Mouse (Mus musculus) MEL (cell line): ENCODE data around the gene Tmem205. TPM values are rescaled to one million over a fixed set of nuclear protein-coding genes. Genes with fewer than 3 reads are reported as not detected.
A peak's percentile ranks its signal among the peaks of the same experiment; 100 is the strongest.

ENCODE experiments used
- DNase-seq: peaks from one replicate; pipeline ENCODE4 v3.0.0; 2011; ENCODE audit warnings: low read depth, low spot score
- H3K27ac ChIP-seq: 2 replicates; pipeline ENCODE4 v1.5.1; 2012; ENCODE audit warnings: low read depth, mild to moderate bottlenecking, control low read depth, low read length, moderate library complexity; ENCODE audit not compliant: control insufficient read depth
- H3K27me3 ChIP-seq, 2 experiments: fragments of 150-350 bp in 1 of 2; sonication (generic) in 1 of 2; 2 replicates each; pipeline ENCODE4 v1.6.1; 2012; ENCODE audit warnings: low read length in 2 of 2, mild to moderate bottlenecking in 2 of 2, improper control_type of control experiment in 1 of 2, moderate library complexity in 1 of 2; ENCODE audit not compliant: insufficient read depth in 2 of 2, control insufficient read depth in 1 of 2
- H3K36me3 ChIP-seq, 2 experiments: 2 replicates each; pipeline ENCODE4 v1.6.1; 2012 to 2014; ENCODE audit warnings: low read length in 2 of 2, improper control_type of control experiment in 1 of 2, inconsistent platforms in 1 of 2, mild to moderate bottlenecking in 1 of 2; ENCODE audit not compliant: insufficient read depth in 2 of 2, control insufficient read depth in 1 of 2
- H3K4me1 ChIP-seq, 2 experiments: fragments of 150-350 bp in 1 of 2; sonication (generic) in 1 of 2; 2 replicates each; pipeline ENCODE4 v1.6.1; 2012; ENCODE audit warnings: low read length in 2 of 2, improper control_type of control experiment in 1 of 2, mild to moderate bottlenecking in 1 of 2; ENCODE audit not compliant: insufficient read depth in 2 of 2, control insufficient read depth in 1 of 2
- H3K4me3 ChIP-seq, 2 experiments: fragments of 150-350 bp in 1 of 2; sonication (generic) in 1 of 2; 2 replicates each; pipeline ENCODE4 v1.5.1; 2012; ENCODE audit warnings: low read depth in 2 of 2, low read length in 2 of 2, mild to moderate bottlenecking in 2 of 2, moderate library complexity in 2 of 2, control low read depth in 1 of 2, improper control_type of control experiment in 1 of 2; ENCODE audit not compliant: control insufficient read depth in 1 of 2, insufficient read depth in 1 of 2
- H3K79me2 ChIP-seq: 2 replicates; pipeline ENCODE4 v1.6.1; 2012; ENCODE audit warnings: mild to moderate bottlenecking, low read length, moderate library complexity; ENCODE audit not compliant: control insufficient read depth, poor library complexity, insufficient read depth
- H3K9ac ChIP-seq: 2 replicates; pipeline ENCODE4 v1.6.1; 2012; ENCODE audit warnings: low read depth, mild to moderate bottlenecking, control low read depth, low read length, moderate library complexity; ENCODE audit not compliant: control insufficient read depth, poor library complexity, severe bottlenecking
- H3K9me3 ChIP-seq: fragments of 150-350 bp; sonication (generic); replicated peaks from 2 replicates; pipeline ENCODE4 v1.6.1; 2012; ENCODE audit warnings: mild to moderate bottlenecking, low read length, improper control_type of control experiment, moderate library complexity; ENCODE audit not compliant: insufficient read depth
- CHD1 ChIP-seq: IDR thresholded peaks from 2 replicates; pipeline ENCODE4 v1.6.1; 2012; ENCODE audit warnings: low read depth, mild to moderate bottlenecking, inconsistent platforms, low read length, improper control_type of control experiment
- CTCF ChIP-seq, 3 experiments: IDR thresholded peaks in 2 of 3; conservative IDR thresholded peaks in 1 of 3; 2 replicates each; pipeline ENCODE4 v1.5.1; 2011 to 2012; ENCODE audit warnings: low read length in 3 of 3, low read depth in 2 of 3, mild to moderate bottlenecking in 2 of 3, improper control_type of control experiment in 1 of 3, inconsistent platforms in 1 of 3, mixed read lengths in 1 of 3, moderate library complexity in 1 of 3; ENCODE audit not compliant: control insufficient read depth in 1 of 3, insufficient read depth in 1 of 3, poor library complexity in 1 of 3, severe bottlenecking in 1 of 3
- GABPA ChIP-seq: IDR thresholded peaks from 2 replicates; pipeline ENCODE4 v1.6.1; 2012; ENCODE audit warnings: low read depth, mild to moderate bottlenecking, inconsistent platforms, low read length, improper control_type of control experiment, moderate library complexity
- HCFC1 ChIP-seq: IDR thresholded peaks from 2 replicates; pipeline ENCODE4 v1.6.1; 2012; ENCODE audit warnings: low read depth, mild to moderate bottlenecking, inconsistent platforms, low read length, improper control_type of control experiment, moderate library complexity
- MAFK ChIP-seq: IDR thresholded peaks from 2 replicates; pipeline ENCODE4 v1.6.1; 2011; ENCODE audit warnings: low read depth, mild to moderate bottlenecking, low read length, improper control_type of control experiment, borderline replicate concordance
- MXI1 ChIP-seq: IDR thresholded peaks from 2 replicates; pipeline ENCODE4 v1.6.1; 2011; ENCODE audit warnings: mild to moderate bottlenecking, low read depth, low read length, improper control_type of control experiment
- NELFE ChIP-seq: IDR thresholded peaks from 2 replicates; pipeline ENCODE4 v1.6.1; 2011; ENCODE audit warnings: low read depth, low read length, improper control_type of control experiment
- POLR2AphosphoS5 ChIP-seq: IDR thresholded peaks from 2 replicates; pipeline ENCODE4 v1.6.1; 2012; ENCODE audit warnings: low read depth, borderline replicate concordance, mild to moderate bottlenecking, inconsistent platforms, low read length, moderate library complexity, mixed read lengths
- RAD21 ChIP-seq: IDR thresholded peaks from 2 replicates; pipeline ENCODE4 v1.6.1; 2011; ENCODE audit warnings: mild to moderate bottlenecking, low read depth, low read length, improper control_type of control experiment
- SIN3A ChIP-seq: IDR thresholded peaks from 2 replicates; pipeline ENCODE4 v1.6.1; 2012; ENCODE audit warnings: low read length, improper control_type of control experiment, inconsistent platforms
- SMC3 ChIP-seq: IDR thresholded peaks from 2 replicates; pipeline ENCODE4 v1.6.1; 2011; ENCODE audit warnings: low read depth, low read length, improper control_type of control experiment
- TBP ChIP-seq: IDR thresholded peaks from 2 replicates; pipeline ENCODE4 v1.8.0; 2011; ENCODE audit warnings: low read depth, low read length, improper control_type of control experiment
- TCF12 ChIP-seq: IDR thresholded peaks from 2 replicates; pipeline ENCODE4 v1.6.1; 2014; ENCODE audit warnings: low read depth, mild to moderate bottlenecking, inconsistent platforms, low read length, improper control_type of control experiment, moderate library complexity
- polyA plus RNA-seq, 2 experiments: library from polyadenylated mRNA; stranded (reverse) in 1 of 2; unstranded in 1 of 2; fragments of >175 nt in 1 of 2; fragments of >200 nt in 1 of 2; gene quantifications; 2 replicates each; pipeline versions ENCODE4 v1.2.1 to v1.2.4; 2012; ENCODE audit warnings: low replicate concordance in 2 of 2, low read depth in 1 of 2; ENCODE audit not compliant: insufficient read length in 2 of 2, insufficient read depth in 1 of 2, missing spikeins in 1 of 2
- total RNA-seq: library from RNA; depleted of rRNA; stranded (reverse); fragments of 300-350 nt; gene quantifications from 2 replicates; pipeline ENCODE4 v1.2.3, GENCODE M21; 2012

The Tmem205 gene
- total and polyA plus RNA-seq, 3 experiments = 114 to 118 TPM; not detected in 1

- Histone ChIP-seq H3K36me3 (peaks cover 0 to 12% of the 10 kb centered on the region in 2 experiments; a peak in 2 of 4 replicates), H3K4me3 (no peak overlapping the region), H3K9ac (no peak overlapping the region), H3K79me2 (peaks cover 1% of the 10 kb centered on the region; the same call in 1 of the 2 replicates), H3K27me3 (no peaks in the 10 kb centered on the region), H3K27ac (no peak overlapping the region), H3K4me1 (peaks cover 5 to 20% of the 10 kb centered on the region in 2 experiments), H3K9me3 (no peaks in the 10 kb centered on the region)
- peak; percentile 94 for DNase-seq
- TF ChIP-seq CTCF (IDR thresholded peaks at IDR 0.05 in 2 of 3, conservative IDR thresholded peaks at IDR 0.05 in 1 of 3; ENCODE audit: control insufficient read depth in 1 of 3, insufficient read depth in 1 of 3, low read depth in 2 of 3, low read length in 3 of 3, poor library complexity in 1 of 3, severe bottlenecking in 1 of 3) (peak in 1 of 3 experiments; percentile 58; a peak in 2 of 6 replicates), GABPA (no peak), TCF12 (no peak), TBP (peak; percentile 67; the same call in 1 of the 2 replicates), SIN3A (no peak)
- TF ChIP-seq, all 39 proteins: peak for 2
Measured at GRCm38 (mm10) chr9:21950322-21950721, 23.0 kb upstream of the Tmem205 start.

GRCm38 (mm10) chr9:21948790-21949189 is 21.4 kb upstream of the Tmem205 start:
- Histone ChIP-seq H3K9me3 (no peaks in the 10 kb centered on the region), H3K27me3 (no peaks in the 10 kb centered on the region), H3K36me3 (peaks cover 0 to 6% of the 10 kb centered on the region in 2 experiments; a peak in 2 of 4 replicates), H3K4me3 (no peak overlapping the region), H3K4me1 (peaks cover 0 to 13% of the 10 kb centered on the region in 2 experiments; a peak in 2 of 4 replicates), H3K9ac (no peak overlapping the region), H3K79me2 (no peaks in the 10 kb centered on the region), H3K27ac (no peak overlapping the region)
- DNase-seq = no peak
- TF ChIP-seq SMC3 (no peak), CHD1 (no peak)

- no peaks in the 10 kb centered on the region for H3K27me3 ChIP-seq
- no peak overlapping the region for H3K4me3 ChIP-seq
- no peaks in the 10 kb centered on the region for H3K9me3 ChIP-seq
- H3K4me1 ChIP-seq = peaks cover 0 to 13% of the 10 kb centered on the region in 2 experiments; a peak in 2 of 4 replicates
- H3K27ac ChIP-seq = no peak overlapping the region
- TF ChIP-seq POLR2AphosphoS5 (no peak), MXI1 (no peak), TCF12 (no peak), HCFC1 (no peak), MAFK (no peak), RAD21 (no peak), NELFE (no peak), SIN3A (no peak)
- TF ChIP-seq, all 39 proteins: peak for 0
- Histone ChIP-seq H3K79me2 (no peaks in the 10 kb centered on the region), H3K36me3 (peaks cover 0 to 6% of the 10 kb centered on the region in 2 experiments; a peak in 2 of 4 replicates), H3K9ac (no peak overlapping the region)
- DNase-seq = peak; percentile 64
Measured at GRCm38 (mm10) chr9:21948146-21948545, 20.8 kb upstream of the Tmem205 start.
